Mouse (Mus musculus) kidney, embryonic 14.5 days (tissue): ENCODE data around the gene Runx2. TPM values are rescaled to one million over a fixed set of nuclear protein-coding genes. Genes with fewer than 3 reads are reported as not detected.

Experiments
- ATAC-seq: fragments of 200-750 bp; cut with Nextera tagmentation; 2 replicates; pipeline ENCODE4 v1.8.0; 2017; ENCODE audit warnings: moderate number of reproducible peaks, mild to moderate bottlenecking, moderate TSS enrichment, moderate library complexity; ENCODE audit not compliant: low FRiP score, low TSS enrichment
- H3K27ac ChIP-seq: fragments of 300-500 bp; sonication (generic); 2 replicates; pipeline ENCODE4 v1.5.1; 2014; ENCODE audit warnings: low read depth, mild to moderate bottlenecking, low read length, moderate library complexity, mixed read lengths
- H3K27me3 ChIP-seq: fragments of 300-500 bp; sonication (generic); 2 replicates; pipeline ENCODE4 v1.6.1; 2014; ENCODE audit warnings: mild to moderate bottlenecking, low read length; ENCODE audit not compliant: control insufficient read depth, insufficient read depth
- H3K36me3 ChIP-seq: fragments of 300-500 bp; sonication (generic); 2 replicates; pipeline ENCODE4 v1.6.1; 2014; ENCODE audit warnings: low read length, mixed read lengths; ENCODE audit not compliant: control insufficient read depth, insufficient read depth
- H3K4me1 ChIP-seq: fragments of 300-500 bp; sonication (generic); 2 replicates; pipeline ENCODE4 v1.6.1; 2014; ENCODE audit warnings: low read length, mixed read lengths; ENCODE audit not compliant: control insufficient read depth, insufficient read depth
- H3K4me2 ChIP-seq: fragments of 300-500 bp; sonication (generic); replicated peaks from 2 replicates; pipeline ENCODE4 v1.6.1; 2014; ENCODE audit warnings: low read depth, mild to moderate bottlenecking, low read length
- H3K4me3 ChIP-seq: fragments of 300-500 bp; sonication (generic); 2 replicates; pipeline ENCODE4 v1.5.1; 2014; ENCODE audit warnings: mild to moderate bottlenecking, low read length
- H3K9ac ChIP-seq: fragments of 300-500 bp; sonication (generic); 2 replicates; pipeline ENCODE4 v1.6.1; 2014; ENCODE audit warnings: low read depth, mild to moderate bottlenecking, low read length, moderate library complexity
- H3K9me3 ChIP-seq: fragments of 300-500 bp; sonication (generic); 2 replicates; pipeline ENCODE4 v1.6.1; 2016; ENCODE audit warnings: low read length; ENCODE audit not compliant: control insufficient read depth
- WGBS: fragments of 180-500 bp; shearing (Covaris S2); extraction: QIAGEN DNeasy Blood & Tissue Kit; methylation state at CpG from one replicate; pipeline ENCODE4 v1.1.7; 2014; 5-methylcytosine and 5-hydroxymethylcytosine counted together
- polyA plus RNA-seq: library from polyadenylated mRNA; unstranded; fragments of >200 nt; fragmentation: Nextera tagmentation; extraction: Ambion mirVana; gene quantifications from 2 replicates; pipeline ENCODE4 v1.2.1, GENCODE M21; 2014

The Runx2 gene
- polyA plus RNA-seq, 1 experiment from 2014 or later = 2.4 TPM

GRCm38 (mm10) chr17:44743780-44744179 lies 70.8 kb downstream of the Runx2 start:
- 65% methylated on average over 3 of the region's 3 CpGs for WGBS

GRCm38 (mm10) chr17:44742246-44742645 lies 72.4 kb downstream of the Runx2 start:
- ATAC-seq = no peak
- no peaks in the 10 kb centered on the region for H3K36me3 ChIP-seq
- 88% methylated on average over 9 of the region's 9 CpGs for WGBS

More at GRCm38 (mm10) chr17:44743780-44744179, 70.8 kb downstream of the Runx2 start:
- no peak overlapping the region for H3K4me3 ChIP-seq
- H3K4me2 ChIP-seq = no peak overlapping the region
- no peaks in the 10 kb centered on the region for H3K36me3 ChIP-seq
- H3K9ac ChIP-seq = no peak overlapping the region
- H3K27ac ChIP-seq = no peak overlapping the region
- no peaks in the 10 kb centered on the region for H3K9me3 ChIP-seq
- no peak for ATAC-seq
- H3K4me1 ChIP-seq = no peaks in the 10 kb centered on the region
- H3K27me3 ChIP-seq = peaks cover 14% of the 10 kb centered on the region

GRCm38 (mm10) chr17:44738121-44738637 lies 76.4 kb downstream of the Runx2 start:
- peaks cover 56% of the 10 kb centered on the region for H3K27me3 ChIP-seq
- peak overlapping the region; percentile 25 for H3K4me2 ChIP-seq
- no peak overlapping the region for H3K9ac ChIP-seq
- under 1% methylated on average over 21 of the region's 22 CpGs for WGBS
- ATAC-seq = no peak
- H3K9me3 ChIP-seq = no peaks in the 10 kb centered on the region
- H3K4me3 ChIP-seq = peak overlapping the region; percentile 25
- peaks cover 4% of the 10 kb centered on the region; the same call in 1 of the 2 replicates for H3K4me1 ChIP-seq
- no peak overlapping the region for H3K27ac ChIP-seq
- no peaks in the 10 kb centered on the region for H3K36me3 ChIP-seq

More at GRCm38 (mm10) chr17:44742246-44742645, 72.4 kb downstream of the Runx2 start:
- Histone ChIP-seq H3K27me3 (peaks cover 30% of the 10 kb centered on the region), H3K4me1 (no peaks in the 10 kb centered on the region), H3K27ac (no peak overlapping the region), H3K4me3 (no peak overlapping the region), H3K9me3 (no peaks in the 10 kb centered on the region), H3K4me2 (no peak overlapping the region), H3K9ac (no peak overlapping the region)

GRCm38 (mm10) chr17:44737275-44738120 lies 77.1 kb downstream of the Runx2 start:
- Histone ChIP-seq H3K9me3 (no peaks in the 10 kb centered on the region), H3K27me3 (peaks cover 60% of the 10 kb centered on the region), H3K36me3 (no peaks in the 10 kb centered on the region), H3K4me1 (peaks cover 4% of the 10 kb centered on the region; the same call in 1 of the 2 replicates), H3K4me2 (peak overlapping the region; percentile 25), H3K9ac (no peak overlapping the region), H3K27ac (no peak overlapping the region), H3K4me3 (peak overlapping the region; percentile 25)
- ATAC-seq = no peak
- WGBS = 1% methylated on average over 33 of the region's 33 CpGs

- under 1% methylated on average over 70 of the region's 73 CpGs for WGBS
- H3K4me2 ChIP-seq = peak overlapping the region; percentile 64
- peak; percentile 69 for ATAC-seq
- no peaks in the 10 kb centered on the region for H3K9me3 ChIP-seq
- peak overlapping the region; percentile 66 for H3K9ac ChIP-seq
- no peaks in the 10 kb centered on the region for H3K36me3 ChIP-seq
- H3K27me3 ChIP-seq = peaks cover 68% of the 10 kb centered on the region
- H3K4me1 ChIP-seq = peaks cover 4% of the 10 kb centered on the region; the same call in 1 of the 2 replicates
- H3K4me3 ChIP-seq = peak overlapping the region; percentile 66
- no peak overlapping the region for H3K27ac ChIP-seq
Measured at GRCm38 (mm10) chr17:44735991-44736561, 78.5 kb downstream of the Runx2 start.

GRCm38 (mm10) chr17:44735223-44735990 lies 79.2 kb downstream of the Runx2 start:
- H3K9ac ChIP-seq = peak overlapping the region; percentile 66
- no peak overlapping the region for H3K27ac ChIP-seq
- H3K4me3 ChIP-seq = peak overlapping the region; percentile 66
- peaks cover 65% of the 10 kb centered on the region for H3K27me3 ChIP-seq
- H3K36me3 ChIP-seq = no peaks in the 10 kb centered on the region
- H3K4me2 ChIP-seq = peak overlapping the region; percentile 64
- under 1% methylated on average over 54 of the region's 64 CpGs for WGBS
- ATAC-seq = peak; percentile 36
- H3K4me1 ChIP-seq = peaks cover 4% of the 10 kb centered on the region; the same call in 1 of the 2 replicates
- no peaks in the 10 kb centered on the region for H3K9me3 ChIP-seq

- ATAC-seq = peak; percentile 40; the same call in 1 of the 2 replicates
- under 1% methylated on average over 48 of the region's 48 CpGs for WGBS
- Histone ChIP-seq H3K27ac (no peak overlapping the region), H3K4me2 (peak overlapping the region; percentile 64), H3K4me3 (peak overlapping the region; percentile 66), H3K4me1 (peaks cover 4% of the 10 kb centered on the region; the same call in 1 of the 2 replicates), H3K9me3 (no peaks in the 10 kb centered on the region), H3K27me3 (peaks cover 64% of the 10 kb centered on the region), H3K9ac (peak overlapping the region; percentile 66), H3K36me3 (no peaks in the 10 kb centered on the region)
Measured at GRCm38 (mm10) chr17:44734501-44735222, 79.9 kb downstream of the Runx2 start.
